Mouse (Mus musculus) kidney, adult 11 months (tissue): ENCODE results near the gene Sema4d.

ENCODE experiments used
- DNase-seq: peaks from one replicate; pipeline ENCODE4 v3.0.0; 2022

The Sema4d gene

DNA sequence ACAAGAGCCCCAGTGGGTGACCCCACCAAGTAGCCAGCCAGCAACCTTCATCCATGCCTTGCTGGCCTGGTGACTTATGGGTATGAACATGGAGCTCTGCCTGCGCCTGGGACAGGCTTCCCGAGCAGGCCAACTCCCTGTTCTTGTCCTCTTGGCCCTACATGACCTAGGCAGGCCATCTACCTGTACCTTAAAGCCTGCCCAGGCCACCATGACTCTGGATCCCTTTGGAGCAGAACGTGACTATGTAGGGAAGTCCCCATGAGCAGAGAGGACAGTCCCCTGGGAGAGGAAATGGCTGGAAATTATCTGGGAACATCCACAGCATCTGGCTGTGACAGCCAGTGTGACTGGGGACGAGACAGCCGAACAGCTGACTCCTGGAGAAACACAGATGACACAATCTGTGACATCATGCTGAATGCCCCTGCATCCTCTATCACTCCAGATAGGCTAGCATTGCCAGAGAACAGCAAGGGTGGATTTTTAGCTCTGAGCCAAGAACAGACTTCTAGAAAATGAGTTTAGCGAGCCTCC lies 15.7 kb downstream of the Sema4d start:
- DNase-seq = no peak

- peak; percentile 93 for DNase-seq
These were observed 16.4 kb downstream of the Sema4d start for GRCm38 (mm10) chr13:51777048-51777737.

DNA sequence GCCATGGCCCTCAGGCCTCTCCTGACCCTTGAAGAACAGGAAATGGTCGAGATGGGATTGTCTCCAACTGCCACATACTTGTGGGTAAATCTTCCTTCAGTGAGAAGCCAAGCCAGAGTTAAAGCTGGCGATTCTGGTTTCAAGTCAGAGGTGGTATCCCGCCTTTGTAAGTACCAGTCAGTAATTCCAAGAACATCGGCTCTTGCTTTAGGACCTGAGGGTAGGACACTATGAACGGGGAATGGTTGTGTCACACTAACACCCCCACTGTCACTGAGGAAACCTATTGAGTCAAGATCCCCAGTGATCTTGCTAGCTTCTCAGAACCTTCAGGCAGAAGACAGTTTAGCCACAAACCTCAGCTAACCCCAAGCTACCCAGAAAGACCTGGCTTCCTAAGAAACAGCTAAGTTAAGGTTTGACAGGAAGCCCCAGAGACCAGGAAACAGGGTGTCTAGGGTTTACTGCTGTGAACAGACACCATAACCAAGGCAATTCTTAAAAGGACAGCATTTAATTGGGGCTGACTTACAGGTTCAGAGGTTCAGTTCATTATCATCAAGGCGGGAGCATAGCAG lies 17.3 kb downstream of the Sema4d start:
- no peak for DNase-seq

DNA sequence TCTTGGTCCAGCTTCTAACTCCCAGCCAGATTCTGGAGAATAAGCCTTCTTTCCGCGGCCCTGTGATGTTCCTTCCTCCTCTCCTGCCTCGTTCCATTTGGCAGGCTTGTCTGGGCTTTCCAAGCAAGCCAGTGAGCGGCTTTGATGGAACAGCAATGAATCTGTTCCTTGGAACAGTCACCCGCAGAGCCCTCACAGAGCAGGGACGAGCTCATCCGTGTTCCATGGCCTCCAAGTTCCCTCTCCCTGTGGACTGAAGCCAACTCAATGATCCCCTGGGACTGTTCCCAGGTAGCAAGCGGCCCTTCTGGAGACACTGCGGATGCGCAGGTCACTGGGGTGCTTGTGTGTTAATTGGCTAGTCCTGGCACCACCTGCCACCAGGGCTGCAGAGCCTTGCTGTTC lies 21.7 kb downstream of the Sema4d start:
- DNase-seq = peak; percentile 80

GRCm38 (mm10) chr13:51770647-51771427 lies 22.7 kb downstream of the Sema4d start:
- peak; percentile 70 for DNase-seq

GRCm38 (mm10) chr13:51767991-51768761 lies 25.4 kb downstream of the Sema4d start:
- DNase-seq = peak; percentile 94

- no peak for DNase-seq
These were observed 26.0 kb downstream of the Sema4d start for GRCm38 (mm10) chr13:51767513-51767912.

DNA sequence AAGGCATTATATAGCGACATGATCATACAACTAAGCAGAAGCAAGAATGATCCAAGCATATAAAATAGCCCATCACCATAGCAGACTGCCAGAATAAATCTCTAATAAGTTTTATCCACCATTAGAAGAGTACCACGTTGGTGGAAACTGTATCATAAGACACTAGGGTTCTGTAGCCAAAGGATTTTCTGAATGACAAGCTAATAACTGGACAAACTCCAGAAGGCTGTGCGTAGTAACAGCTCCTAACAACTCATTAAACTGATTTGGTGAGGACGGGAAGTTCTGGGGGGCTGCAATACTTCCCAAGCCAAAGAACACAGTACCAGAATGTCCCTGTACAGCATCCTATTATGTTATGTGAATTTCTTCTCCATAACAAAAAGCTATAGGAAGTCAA lies 26.8 kb downstream of the Sema4d start:
- DNase-seq = no peak

GRCm38 (mm10) chr13:51765369-51765768 lies 28.2 kb downstream of the Sema4d start:
- no peak for DNase-seq

GRCm38 (mm10) chr13:51763019-51763698 lies 30.4 kb downstream of the Sema4d start:
- DNase-seq = no peak

GRCm38 (mm10) chr13:51761186-51761813 lies 32.2 kb downstream of the Sema4d start:
- no peak for DNase-seq

DNA sequence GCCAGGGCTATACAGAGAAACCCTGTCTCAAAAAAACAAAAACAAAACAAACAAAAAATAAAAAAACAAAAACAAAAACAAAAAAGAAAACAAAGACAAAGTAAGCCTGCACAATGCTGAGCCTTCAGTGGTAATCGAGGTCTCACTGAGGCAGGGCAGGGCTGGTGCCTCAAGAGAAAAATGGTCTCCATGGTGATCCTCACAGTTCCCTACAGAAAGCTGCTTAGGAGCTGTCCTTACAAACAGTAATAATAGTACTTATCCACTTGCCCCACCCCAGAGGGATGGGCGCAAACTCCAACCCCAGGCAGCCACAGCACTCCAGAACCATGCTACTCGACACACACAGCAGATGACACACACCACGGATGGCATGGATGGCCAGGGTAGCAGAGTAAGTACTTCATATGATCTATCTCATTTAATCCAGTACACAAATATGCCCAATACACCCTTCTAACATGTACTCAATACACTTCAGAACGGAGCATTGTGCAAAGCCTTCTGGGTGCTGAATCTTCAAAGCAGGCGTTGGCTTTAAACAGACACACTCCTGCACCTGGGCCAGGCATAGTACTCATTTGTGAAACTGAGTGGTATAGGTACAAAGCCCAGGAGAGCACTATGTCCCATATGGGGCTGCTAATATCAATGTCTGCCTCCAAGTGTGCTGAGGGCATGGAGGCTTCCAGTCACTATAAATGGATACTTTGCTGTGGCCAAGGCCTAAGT lies 34.1 kb downstream of the Sema4d start:
- no peak for DNase-seq

GRCm38 (mm10) chr13:51758428-51758827 lies 35.1 kb downstream of the Sema4d start:
- no peak for DNase-seq

GRCm38 (mm10) chr13:51757099-51757498 lies 36.4 kb downstream of the Sema4d start:
- DNase-seq = no peak

- no peak for DNase-seq
These were observed 37.0 kb downstream of the Sema4d start for GRCm38 (mm10) chr13:51756563-51756962.

GRCm38 (mm10) chr13:51756019-51756418 lies 37.5 kb downstream of the Sema4d start:
- DNase-seq = no peak

DNA sequence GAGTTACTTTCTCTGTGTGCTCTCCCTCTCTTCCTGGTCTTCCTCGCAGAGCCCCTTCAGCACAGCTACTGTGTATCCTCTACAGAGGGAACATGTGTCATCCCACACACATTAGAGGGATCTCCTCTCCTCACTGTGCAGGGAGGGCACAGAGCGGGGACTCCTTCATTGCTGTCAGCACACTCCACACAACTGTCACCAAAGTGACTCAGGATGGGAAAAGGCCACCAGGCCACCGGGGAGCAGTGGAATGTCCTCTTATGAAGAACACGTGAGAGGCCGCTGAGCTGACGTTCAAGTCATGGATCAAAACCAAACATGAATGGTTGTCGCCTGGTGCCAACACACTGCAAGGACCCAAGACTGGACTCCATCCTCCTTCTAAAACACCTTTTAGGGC lies 38.0 kb downstream of the Sema4d start:
- DNase-seq = no peak

- no peak for DNase-seq
These were observed 38.9 kb downstream of the Sema4d start for GRCm38 (mm10) chr13:51754559-51755126.

DNA sequence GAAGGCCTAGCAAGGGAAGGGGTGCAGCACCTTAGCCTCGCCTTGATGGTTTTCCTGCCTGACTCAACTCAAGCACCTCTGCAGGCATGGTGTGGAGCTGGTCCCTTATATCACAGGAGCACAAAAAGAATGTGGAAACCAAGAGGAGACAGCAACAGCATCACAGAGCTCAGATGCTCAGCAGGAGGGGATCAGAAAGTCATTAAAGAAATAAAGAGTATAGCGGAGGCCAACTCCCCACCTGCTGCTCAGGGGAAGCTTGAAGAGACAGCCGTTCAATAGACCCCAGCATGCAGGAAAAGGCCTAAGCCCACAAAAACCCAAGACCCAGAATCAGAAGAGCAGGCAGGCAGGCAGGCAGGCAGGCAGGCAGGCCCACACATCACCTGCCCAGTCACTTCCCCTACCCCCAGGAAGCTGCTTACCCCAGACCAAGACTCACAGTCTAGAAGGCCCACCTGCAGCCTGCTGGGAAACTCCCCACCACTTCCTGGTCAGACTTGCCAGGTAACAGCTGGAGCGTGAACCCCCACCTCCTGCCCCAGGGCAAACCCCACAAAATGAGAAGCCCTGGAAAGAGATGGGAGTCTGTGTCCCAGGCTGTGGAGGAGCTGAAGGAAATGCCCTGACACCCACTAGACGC lies 39.6 kb downstream of the Sema4d start:
- no peak for DNase-seq

DNA sequence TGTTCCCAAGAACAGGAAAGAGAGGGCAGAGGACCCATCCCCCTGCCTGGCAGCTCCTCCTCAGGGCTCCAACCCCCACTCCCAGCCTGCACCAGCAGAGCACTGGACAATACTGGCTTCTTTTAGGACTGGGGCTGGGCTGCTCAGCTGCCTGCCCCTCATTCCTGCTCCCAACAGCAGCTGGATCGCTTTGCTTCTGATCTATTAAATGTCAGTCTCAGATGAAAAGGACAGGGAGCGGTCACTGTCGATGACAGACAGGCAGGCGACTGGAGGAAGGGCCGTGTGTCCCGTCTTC lies 40.4 kb downstream of the Sema4d start:
- DNase-seq = no peak
